Mouse (Mus musculus) heart, embryonic 11.5 days (tissue): ENCODE measurements around the gene Pigp. TPM values are rescaled to one million over a fixed set of nuclear protein-coding genes. Genes with fewer than 3 reads are reported as not detected.

Experiments
- ATAC-seq: fragments of 200-750 bp; cut with Nextera tagmentation; replicated peaks from 2 replicates; pipeline ENCODE4 v1.8.0; 2017; ENCODE audit warnings: moderate library complexity; ENCODE audit not compliant: insufficient number of reproducible peaks, low FRiP score, low TSS enrichment
- H3K27ac ChIP-seq: fragments of 300-500 bp; sonication (generic); 2 replicates; pipeline ENCODE4 v1.5.1; 2014; ENCODE audit warnings: mild to moderate bottlenecking, low read depth, low read length
- H3K27me3 ChIP-seq: fragments of 300-500 bp; sonication (generic); 2 replicates; pipeline ENCODE4 v1.6.1; 2014; ENCODE audit warnings: mild to moderate bottlenecking, low read length, mixed read lengths; ENCODE audit not compliant: control insufficient read depth, insufficient read depth
- H3K36me3 ChIP-seq: fragments of 300-500 bp; sonication (generic); 2 replicates; pipeline ENCODE4 v1.6.1; 2014; ENCODE audit warnings: mild to moderate bottlenecking, low read length, moderate library complexity, mixed read lengths; ENCODE audit not compliant: control insufficient read depth, insufficient read depth
- H3K4me1 ChIP-seq: fragments of 300-500 bp; sonication (generic); 2 replicates; pipeline ENCODE4 v1.6.1; 2014; ENCODE audit warnings: low read length; ENCODE audit not compliant: control insufficient read depth, insufficient read depth
- H3K4me2 ChIP-seq: fragments of 300-500 bp; sonication (generic); 2 replicates; pipeline ENCODE4 v1.6.1; 2014; ENCODE audit warnings: mild to moderate bottlenecking, moderate library complexity
- H3K4me3 ChIP-seq: fragments of 300-500 bp; sonication (generic); 2 replicates; pipeline ENCODE4 v1.5.1; 2014; ENCODE audit warnings: low read depth, low read length
- H3K9ac ChIP-seq: fragments of 300-500 bp; sonication (generic); 2 replicates; pipeline ENCODE4 v1.6.1; 2014; ENCODE audit warnings: mild to moderate bottlenecking, low read depth, low read length, moderate library complexity
- H3K9me3 ChIP-seq: fragments of 300-500 bp; sonication (generic); replicated peaks from 2 replicates; pipeline ENCODE4 v1.6.1; 2016; ENCODE audit warnings: low read length; ENCODE audit not compliant: control insufficient read depth
- WGBS: fragments of 180-500 bp; shearing (Covaris S2); extraction: QIAGEN DNeasy Blood & Tissue Kit; methylation state at CpG from one replicate; pipeline ENCODE4 v1.1.7; 2014; ENCODE audit not compliant: insufficient replicate concordance; 5-methylcytosine and 5-hydroxymethylcytosine counted together
- polyA plus RNA-seq: library from polyadenylated mRNA; unstranded; fragments of >200 nt; fragmentation: Nextera tagmentation; extraction: Ambion mirVana; gene quantifications from 2 replicates; pipeline ENCODE4 v1.2.1, GENCODE M21; 2014

The Pigp gene
- polyA plus RNA-seq, 1 experiment from 2014 or later = 86.1 TPM

GRCm38 (mm10) chr16:94331886-94332252, 39.8 kb downstream of the Pigp start:
- H3K27me3 ChIP-seq = peaks cover 13% of the 10 kb centered on the region
- H3K27ac ChIP-seq = no peak overlapping the region
- no peak overlapping the region for H3K4me3 ChIP-seq
- no peak overlapping the region for H3K9ac ChIP-seq
- no peak for ATAC-seq
- 52% methylated on average over 5 of the region's 5 CpGs for WGBS
- no peaks in the 10 kb centered on the region for H3K9me3 ChIP-seq
- no peak overlapping the region for H3K4me2 ChIP-seq
- H3K36me3 ChIP-seq = no peaks in the 10 kb centered on the region
- no peaks in the 10 kb centered on the region; the same call in 1 of the 2 replicates for H3K4me1 ChIP-seq

DNA sequence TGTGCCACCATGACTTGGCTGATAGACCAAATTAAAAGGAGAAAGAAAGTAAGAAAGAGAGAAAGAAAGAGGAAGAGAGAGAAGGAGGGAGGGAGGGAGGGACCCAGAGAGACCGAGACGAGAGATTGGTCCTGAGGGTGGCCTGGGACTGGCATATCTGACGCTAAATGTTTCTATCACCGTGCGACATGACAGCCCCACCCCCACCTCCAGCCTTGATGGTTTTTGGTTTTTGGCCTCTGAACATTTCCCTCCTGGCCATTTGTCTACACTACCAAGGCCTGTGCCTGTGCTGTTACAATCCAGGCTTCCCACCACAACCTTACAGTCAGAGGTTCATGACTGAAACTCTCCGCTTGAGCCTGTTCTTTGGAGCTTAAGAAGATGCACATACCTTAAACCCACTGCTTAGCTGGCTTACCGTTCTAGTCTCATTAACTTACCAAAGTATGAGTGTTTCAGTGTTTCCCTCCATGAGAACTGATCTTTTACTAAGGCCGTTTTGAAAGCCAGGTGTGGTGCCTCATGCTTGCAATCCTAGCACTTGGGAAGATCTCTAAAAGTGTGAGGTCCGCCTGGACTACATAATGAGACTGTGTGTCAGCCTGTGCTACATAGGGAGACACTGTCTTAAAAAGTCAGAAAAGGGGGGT, 40.3 kb downstream of the Pigp start:
- H3K4me1 ChIP-seq = no peaks in the 10 kb centered on the region; the same call in 1 of the 2 replicates
- WGBS = 72% methylated on average over 9 of the region's 9 CpGs
- ATAC-seq = no peak
- H3K9me3 ChIP-seq = no peaks in the 10 kb centered on the region
- H3K9ac ChIP-seq = no peak overlapping the region
- no peak overlapping the region for H3K4me3 ChIP-seq
- H3K27ac ChIP-seq = no peak overlapping the region
- H3K36me3 ChIP-seq = no peaks in the 10 kb centered on the region
- H3K27me3 ChIP-seq = peaks cover 13% of the 10 kb centered on the region
- no peak overlapping the region for H3K4me2 ChIP-seq

- Histone ChIP-seq H3K4me1 (no peaks in the 10 kb centered on the region; the same call in 1 of the 2 replicates), H3K36me3 (no peaks in the 10 kb centered on the region), H3K9me3 (no peaks in the 10 kb centered on the region), H3K9ac (no peak overlapping the region), H3K27me3 (peaks cover 13% of the 10 kb centered on the region), H3K27ac (no peak overlapping the region), H3K4me2 (no peak overlapping the region), H3K4me3 (no peak overlapping the region)
- WGBS = 79% methylated on average over 5 of the region's 5 CpGs
- no peak for ATAC-seq
Measured at GRCm38 (mm10) chr16:94330429-94330828, 41.2 kb downstream of the Pigp start.

DNA sequence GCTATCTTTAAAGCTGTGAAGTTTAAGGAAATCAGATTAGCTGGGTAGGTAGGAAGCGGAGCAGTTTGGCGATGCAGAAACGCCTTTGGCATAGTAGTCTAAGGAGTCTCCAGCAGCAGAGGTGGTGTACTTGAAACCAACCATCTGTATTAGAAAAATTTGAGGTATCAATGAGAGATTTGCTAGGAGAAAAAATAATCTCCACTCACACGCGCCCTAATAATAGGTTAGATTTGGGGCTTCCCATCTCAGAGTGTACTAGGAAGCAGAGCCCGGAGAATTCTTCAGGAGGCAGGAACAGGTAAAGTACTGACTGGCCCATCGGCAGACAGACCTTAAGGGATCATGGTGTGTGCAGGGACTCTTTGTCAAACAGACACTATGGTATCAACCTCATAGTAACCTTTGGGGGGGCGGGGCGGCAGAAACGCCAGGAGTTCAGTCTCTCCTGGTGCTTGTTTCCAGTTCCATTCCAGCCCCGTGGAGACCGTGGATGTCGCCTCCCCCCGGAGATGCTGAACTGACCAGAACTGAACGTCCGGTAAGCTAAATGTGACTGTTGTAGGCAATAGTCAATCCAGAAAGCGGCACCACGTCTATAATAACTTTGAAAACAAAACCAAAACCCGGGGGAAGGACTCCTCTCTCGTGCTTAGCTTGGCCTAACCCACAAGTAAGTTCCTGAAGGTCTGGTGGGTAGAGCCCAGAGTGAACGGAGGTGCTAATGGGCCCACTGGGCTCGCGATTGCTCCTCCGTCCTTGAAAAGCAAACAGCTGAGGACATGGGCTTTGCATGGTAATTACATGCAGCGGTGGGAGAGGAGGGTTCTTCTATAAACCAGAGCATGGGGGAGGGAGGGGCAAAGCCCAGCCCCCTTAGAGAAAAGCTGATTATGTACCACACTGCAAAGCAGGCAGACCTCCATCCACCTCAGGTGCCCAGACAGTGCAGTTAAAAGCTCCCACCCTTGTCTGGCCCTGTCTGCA, 42.5 kb downstream of the Pigp start:
- Histone ChIP-seq H3K4me3 (peak overlapping the region; percentile 57), H3K9ac (peak overlapping the region; percentile 72; the same call in 1 of the 2 replicates), H3K36me3 (no peaks in the 10 kb centered on the region), H3K27ac (no peak overlapping the region), H3K9me3 (no peaks in the 10 kb centered on the region), H3K4me1 (no peaks in the 10 kb centered on the region; the same call in 1 of the 2 replicates), H3K4me2 (peak overlapping the region; percentile 94), H3K27me3 (peaks cover 13% of the 10 kb centered on the region)
- no peak for ATAC-seq
- 12% methylated on average over 25 of the region's 25 CpGs for WGBS

- WGBS = 1% methylated on average over 63 of the region's 63 CpGs
- peak; percentile 65 for ATAC-seq
- Histone ChIP-seq H3K9me3 (no peaks in the 10 kb centered on the region), H3K36me3 (no peaks in the 10 kb centered on the region), H3K27ac (no peak within 1 kb of the TSS; the same call in 1 of the 2 replicates), H3K27me3 (peaks cover 13% of the 10 kb centered on the region), H3K4me1 (no peaks in the 10 kb centered on the region; the same call in 1 of the 2 replicates), H3K4me2 (peak within 1 kb of the TSS; percentile 94), H3K4me3 (peak within 1 kb of the TSS; percentile 57), H3K9ac (peak within 1 kb of the TSS; percentile 72)
Measured at GRCm38 (mm10) chr16:94327781-94328711, 43.6 kb downstream of the Pigp start, which contains the start of gene Ripply3. TSS of gene Ripply3 (plus strand) at chr16:94328420.

DNA sequence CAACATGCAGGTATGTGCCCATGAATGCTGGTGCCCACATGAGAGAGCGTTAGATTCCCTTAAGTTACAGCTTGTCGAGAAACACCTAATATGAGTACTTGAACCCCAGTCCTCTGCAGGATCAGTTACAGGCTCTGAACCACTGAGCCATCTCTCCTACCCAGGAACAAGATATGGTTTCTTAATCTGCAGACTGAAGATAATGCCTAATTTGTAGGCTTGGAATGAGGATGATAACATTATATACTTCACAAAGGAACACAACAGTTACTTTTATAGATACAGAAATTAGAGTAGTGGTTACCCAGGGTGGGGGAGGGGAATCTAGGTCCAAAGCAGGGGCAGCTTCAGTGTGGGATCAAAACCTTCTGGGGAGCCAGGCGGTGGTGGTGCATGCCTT, 45.6 kb downstream of the Pigp start:
- no peaks in the 10 kb centered on the region; the same call in 1 of the 2 replicates for H3K4me1 ChIP-seq
- H3K27ac ChIP-seq = no peak overlapping the region
- no peak overlapping the region for H3K4me2 ChIP-seq
- H3K36me3 ChIP-seq = no peaks in the 10 kb centered on the region
- 86% methylated on average over 3 of the region's 3 CpGs for WGBS
- no peak for ATAC-seq
- peaks cover 13% of the 10 kb centered on the region for H3K27me3 ChIP-seq
- H3K4me3 ChIP-seq = no peak overlapping the region
- H3K9me3 ChIP-seq = no peaks in the 10 kb centered on the region
- no peak overlapping the region for H3K9ac ChIP-seq

- H3K4me2 ChIP-seq = no peak overlapping the region
- 51% methylated on average over 5 of the region's 5 CpGs for WGBS
- H3K4me3 ChIP-seq = no peak overlapping the region
- H3K9ac ChIP-seq = no peak overlapping the region
- H3K36me3 ChIP-seq = no peaks in the 10 kb centered on the region
- peaks cover 9% of the 10 kb centered on the region for H3K27me3 ChIP-seq
- H3K4me1 ChIP-seq = no peaks in the 10 kb centered on the region; the same call in 1 of the 2 replicates
- no peak for ATAC-seq
- H3K9me3 ChIP-seq = no peaks in the 10 kb centered on the region
- H3K27ac ChIP-seq = 0 out of 2 replicates have a peak overlapping the region, but pooled peaks have one; percentile 10
Measured at GRCm38 (mm10) chr16:94323681-94324080, 48.0 kb downstream of the Pigp start.

DNA sequence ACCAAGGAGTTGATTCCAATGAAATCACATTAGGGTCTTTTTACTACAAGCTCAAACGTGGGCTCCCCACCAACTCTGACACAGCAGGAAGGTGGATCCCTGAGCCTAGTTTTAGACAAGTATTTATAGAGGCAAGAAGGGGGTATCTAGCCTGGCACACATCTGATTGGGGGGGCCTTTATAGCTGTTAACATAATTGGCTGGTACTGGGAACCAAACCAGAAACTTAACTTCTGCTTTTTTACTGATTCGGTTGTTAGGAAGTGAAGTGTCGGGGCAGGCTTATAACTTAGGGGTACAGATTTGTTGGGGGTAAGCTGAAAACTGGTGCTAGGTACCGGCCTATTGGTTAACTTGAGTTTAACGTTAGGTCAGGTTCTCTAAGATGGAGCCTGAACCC, 51.4 kb downstream of the Pigp start:
- Histone ChIP-seq H3K9ac (no peak overlapping the region), H3K4me2 (no peak overlapping the region), H3K4me1 (no peaks in the 10 kb centered on the region), H3K27me3 (no peaks in the 10 kb centered on the region), H3K4me3 (no peak overlapping the region), H3K36me3 (no peaks in the 10 kb centered on the region), H3K27ac (no peak overlapping the region), H3K9me3 (no peaks in the 10 kb centered on the region)
- 72% methylated on average over 5 of the region's 5 CpGs for WGBS
- ATAC-seq = no peak
